Mouse (Mus musculus) forebrain, embryonic 10.5 days (tissue): ENCODE measurements at regions not wholly inside any gene's neighbourhood (a gene's known extent, or its start where the extent isn't known, plus 50 kb on each side); places are given as distances from the start of the nearest gene placed in this dataset.

Experiments used
- DNase-seq: peaks from one replicate; pipeline ENCODE4 v3.0.0-alpha.2; 2017; ENCODE audit warnings: low spot score; ENCODE audit errors: extremely low spot score
- H3K27ac ChIP-seq: fragments of 300-500 bp; sonication (generic); 2 replicates; pipeline ENCODE4 v1.5.1; 2016; ENCODE audit warnings: mild to moderate bottlenecking
- H3K27me3 ChIP-seq: fragments of 300-500 bp; sonication (generic); 2 replicates; pipeline ENCODE4 v1.6.1; 2016; ENCODE audit warnings: mild to moderate bottlenecking; ENCODE audit not compliant: poor library complexity, severe bottlenecking
- H3K36me3 ChIP-seq: fragments of 300-500 bp; sonication (generic); replicated peaks from 2 replicates; pipeline ENCODE4 v1.6.1; 2016; ENCODE audit warnings: mild to moderate bottlenecking, moderate library complexity
- H3K4me1 ChIP-seq: fragments of 300-500 bp; sonication (generic); 2 replicates; pipeline ENCODE4 v1.6.1; 2016
- H3K4me3 ChIP-seq: fragments of 300-500 bp; sonication (generic); 2 replicates; pipeline ENCODE4 v1.5.1; 2016; ENCODE audit warnings: mild to moderate bottlenecking, moderate library complexity
- H3K9me3 ChIP-seq: fragments of 300-500 bp; sonication (generic); 2 replicates; pipeline ENCODE4 v1.6.1; 2016; ENCODE audit warnings: mild to moderate bottlenecking, moderate library complexity
- WGBS: fragments of 180-500 bp; shearing (Covaris S2); methylation state at CpG from one replicate; pipeline ENCODE4 v1.1.7; 2016; 5-methylcytosine and 5-hydroxymethylcytosine counted together

GRCm38 (mm10) chr3:41202895-41203294, 120.0 kb upstream of the Pgrmc2 start:
- Histone ChIP-seq H3K4me1 (no peaks in the 10 kb centered on the region; the same call in 1 of the 2 replicates), H3K4me3 (no peak overlapping the region), H3K36me3 (no peaks in the 10 kb centered on the region), H3K9me3 (no peaks in the 10 kb centered on the region), H3K27me3 (no peaks in the 10 kb centered on the region), H3K27ac (no peak overlapping the region)
- 88% methylated on average over 13 of the region's 13 CpGs for WGBS
- DNase-seq: no peak

GRCm38 (mm10) chr3:41201782-41202181, 118.9 kb upstream of the Pgrmc2 start:
- Histone ChIP-seq H3K4me1 (peaks cover 5% of the 10 kb centered on the region), H3K27ac (no peak overlapping the region), H3K27me3 (no peaks in the 10 kb centered on the region), H3K4me3 (no peak overlapping the region), H3K9me3 (no peaks in the 10 kb centered on the region), H3K36me3 (no peaks in the 10 kb centered on the region)
- DNase-seq: no peak
- 33% methylated on average over 4 of the region's 4 CpGs for WGBS

GRCm38 (mm10) chr3:41200026-41200425, 117.2 kb upstream of the Pgrmc2 start:
- 85% methylated on average over 5 of the region's 5 CpGs for WGBS
- Histone ChIP-seq H3K4me3 (no peak overlapping the region), H3K27me3 (no peaks in the 10 kb centered on the region), H3K27ac (no peak overlapping the region), H3K9me3 (no peaks in the 10 kb centered on the region), H3K36me3 (no peaks in the 10 kb centered on the region), H3K4me1 (peaks cover 10% of the 10 kb centered on the region)
- no peak for DNase-seq

- no peaks in the 10 kb centered on the region for H3K27me3 ChIP-seq
- no peaks in the 10 kb centered on the region for H3K36me3 ChIP-seq
- no peak overlapping the region for H3K4me3 ChIP-seq
- 91% methylated on average over 15 of the region's 15 CpGs for WGBS
- H3K27ac ChIP-seq: no peak overlapping the region
- DNase-seq: peak; percentile 4
- no peaks in the 10 kb centered on the region for H3K9me3 ChIP-seq
- H3K4me1 ChIP-seq: peaks cover 20% of the 10 kb centered on the region
Measured at GRCm38 (mm10) chr3:41198216-41198976, 115.5 kb upstream of the Pgrmc2 start.

- Histone ChIP-seq H3K4me1 (peaks cover 20% of the 10 kb centered on the region), H3K4me3 (no peak overlapping the region), H3K27me3 (no peaks in the 10 kb centered on the region), H3K36me3 (no peaks in the 10 kb centered on the region), H3K27ac (peak overlapping the region; percentile 58), H3K9me3 (no peaks in the 10 kb centered on the region)
- DNase-seq: no peak
- 79% methylated on average over 7 of the region's 7 CpGs for WGBS
Measured at GRCm38 (mm10) chr3:41195113-41195975, 112.5 kb upstream of the Pgrmc2 start.

- Histone ChIP-seq H3K36me3 (no peaks in the 10 kb centered on the region), H3K27ac (peak overlapping the region; percentile 58; the same call in 1 of the 2 replicates), H3K27me3 (no peaks in the 10 kb centered on the region), H3K4me3 (no peak overlapping the region), H3K4me1 (peaks cover 20% of the 10 kb centered on the region), H3K9me3 (no peaks in the 10 kb centered on the region)
- WGBS: 80% methylated on average over 9 of the region's 9 CpGs
- DNase-seq: no peak
Measured at GRCm38 (mm10) chr3:41194311-41195112, 111.7 kb upstream of the Pgrmc2 start.

- WGBS: 87% methylated on average over 10 of the region's 10 CpGs
- DNase-seq: no peak
- no peaks in the 10 kb centered on the region for H3K27me3 ChIP-seq
- no peak overlapping the region for H3K27ac ChIP-seq
- H3K36me3 ChIP-seq: no peaks in the 10 kb centered on the region
- no peak overlapping the region for H3K4me3 ChIP-seq
- 0 out of 2 replicates have a peak, but pooled peaks cover 6% of the 10 kb centered on the region for H3K4me1 ChIP-seq
- H3K9me3 ChIP-seq: no peaks in the 10 kb centered on the region
Measured at GRCm38 (mm10) chr3:41185305-41186097, 102.7 kb upstream of the Pgrmc2 start.

- no peak overlapping the region for H3K4me3 ChIP-seq
- H3K36me3 ChIP-seq: no peaks in the 10 kb centered on the region
- 85% methylated on average over 7 of the region's 7 CpGs for WGBS
- 0 out of 2 replicates have a peak, but pooled peaks cover 6% of the 10 kb centered on the region for H3K4me1 ChIP-seq
- no peaks in the 10 kb centered on the region for H3K27me3 ChIP-seq
- H3K9me3 ChIP-seq: no peaks in the 10 kb centered on the region
- no peak overlapping the region for H3K27ac ChIP-seq
- DNase-seq: no peak
Measured at GRCm38 (mm10) chr3:41184375-41184774, 101.5 kb upstream of the Pgrmc2 start.

GRCm38 (mm10) chr3:41182900-41183595, 100.2 kb upstream of the Pgrmc2 start:
- 79% methylated on average over 10 of the region's 10 CpGs for WGBS
- Histone ChIP-seq H3K27ac (peak overlapping the region; percentile 48; the same call in 1 of the 2 replicates), H3K4me3 (no peak overlapping the region), H3K9me3 (no peaks in the 10 kb centered on the region), H3K4me1 (0 out of 2 replicates have a peak, but pooled peaks cover 6% of the 10 kb centered on the region), H3K27me3 (no peaks in the 10 kb centered on the region), H3K36me3 (no peaks in the 10 kb centered on the region)
- DNase-seq: no peak

GRCm38 (mm10) chr3:41182036-41182899, 99.4 kb upstream of the Pgrmc2 start:
- Histone ChIP-seq H3K9me3 (no peaks in the 10 kb centered on the region), H3K27ac (peak overlapping the region; percentile 48; the same call in 1 of the 2 replicates), H3K27me3 (no peaks in the 10 kb centered on the region), H3K4me1 (0 out of 2 replicates have a peak, but pooled peaks cover 6% of the 10 kb centered on the region), H3K36me3 (no peaks in the 10 kb centered on the region), H3K4me3 (no peak overlapping the region)
- 61% methylated on average over 15 of the region's 15 CpGs for WGBS
- DNase-seq: peak; percentile 80

- Histone ChIP-seq H3K9me3 (no peaks in the 10 kb centered on the region), H3K4me3 (no peak overlapping the region), H3K36me3 (no peaks in the 10 kb centered on the region), H3K4me1 (0 out of 2 replicates have a peak, but pooled peaks cover 6% of the 10 kb centered on the region), H3K27ac (no peak overlapping the region), H3K27me3 (no peaks in the 10 kb centered on the region)
- 91% methylated on average over 11 of the region's 11 CpGs for WGBS
- no peak for DNase-seq
Measured at GRCm38 (mm10) chr3:41181438-41181837, 98.6 kb upstream of the Pgrmc2 start.
